8 mouse cellular contexts compared by ENCODE assay signal in genomic region chr14:7315093-7315492, GRCm38 (mm10). TPM values are rescaled to one million over a fixed set of nuclear protein-coding genes. Genes with fewer than 3 reads are reported as not detected.
A peak's percentile ranks its signal among the peaks of the same experiment; 100 is the strongest.
DNase-seq lines count a peak whose midpoint lies in the region; ATAC-seq lines count a peak whose summit lies in the region.
"Not testable (repeated sequence)": the region's sequence is repeated elsewhere in the genome, so short reads cannot be mapped to it uniquely, and the experiment has no call there.

No protein-coding gene starts in this region.

- H3K9ac ChIP-seq in hindbrain, embryonic 16.5 days (ENCODE audit: low read depth, low read length) = peak overlapping the region; percentile 70

- H3K4me3 ChIP-seq in hindbrain, embryonic 16.5 days (ENCODE audit: low read length) = peak overlapping the region; percentile 46

- H3K4me1 ChIP-seq in hindbrain, embryonic 16.5 days (ENCODE audit: control insufficient read depth, insufficient read depth, low read depth, low read length) = not testable (repeated sequence)

- ATAC-seq in hindbrain, embryonic 16.5 days = 0 out of 2 replicates have a peak, but pooled peaks have one; percentile 34

- not testable (repeated sequence) for H3K9me3 ChIP-seq in hindbrain, embryonic 16.5 days (ENCODE audit: control insufficient read depth, low read length)

- H3K4me2 ChIP-seq in hindbrain, embryonic 16.5 days (ENCODE audit: low read length) = peak overlapping the region; percentile 54

- H3K27me3 ChIP-seq in hindbrain, embryonic 16.5 days (replicated peaks; ENCODE audit: control insufficient read depth, insufficient read depth, low read length) = not testable (repeated sequence)

- H3K36me3 ChIP-seq in hindbrain, embryonic 16.5 days (ENCODE audit: control insufficient read depth, insufficient read depth, low read length) = not testable (repeated sequence)

- peak; percentile 31 for DNase-seq in R1 (ENCODE audit: low read depth, low spot score)
- peak; percentile 26 for DNase-seq in embryo, embryonic 11.5 days (ENCODE audit: low read depth, low spot score)
- peak; percentile 4 for DNase-seq in gastrocnemius, postnatal 25 days
- peak; percentile 0 to 3 for DNase-seq in left cerebral cortex, adult 8-10 months (ENCODE audit: low spot score in 2 of 2)
- DNase-seq in lung, postnatal 4 days = peak; percentile 3 to 11
- DNase-seq in right cerebral cortex, postnatal 14 days = peak; percentile 11
- DNase-seq in urinary bladder, adult 18-20 months (ENCODE audit: low spot score in 2 of 2) = peak; percentile 0 to 23

- 0% methylated on average over 12 of the region's 19 CpGs for WGBS in hindbrain, embryonic 16.5 days

- H3K27ac ChIP-seq in hindbrain, embryonic 16.5 days (ENCODE audit: low read depth, low read length) = peak overlapping the region; percentile 69

RNA-seq across cellular contexts. Expression of gene Gm3739, which starts 0.2 kb away (rescaled TPM):
- not detected for total RNA-seq in gastrocnemius, postnatal 25 days (2021)
- polyA plus RNA-seq in hindbrain, embryonic 16.5 days (2015; fragmentation: Nextera tagmentation; extraction: Ambion mirVana) = 6.6 and 7.6 TPM in 2 replicates
- under 1 TPM; 0.66 to 0.98 (median 0.78) TPM for total RNA-seq in left cerebral cortex, adult 8-10 months (2022)

RNA-seq across cellular contexts. Expression of gene Gm5797, which starts 17.1 kb away (rescaled TPM):
- not detected for total RNA-seq in gastrocnemius, postnatal 25 days (2021)
- not detected in 2 replicates for polyA plus RNA-seq in hindbrain, embryonic 16.5 days (2015; fragmentation: Nextera tagmentation; extraction: Ambion mirVana)
- not detected for total RNA-seq in left cerebral cortex, adult 8-10 months (2022)

RNA-seq across cellular contexts. Expression of gene Gm8374, which starts 49.8 kb away (rescaled TPM):
- total RNA-seq in gastrocnemius, postnatal 25 days (2021) = not detected
- not detected in 2 replicates for polyA plus RNA-seq in hindbrain, embryonic 16.5 days (2015; fragmentation: Nextera tagmentation; extraction: Ambion mirVana)
- total RNA-seq in left cerebral cortex, adult 8-10 months (2022) = not detected

RNA-seq across cellular contexts. Expression of gene Gm3727, which starts 50.6 kb away (rescaled TPM):
- total RNA-seq in gastrocnemius, postnatal 25 days (2021) = not detected
- not detected in 2 replicates for polyA plus RNA-seq in hindbrain, embryonic 16.5 days (2015; fragmentation: Nextera tagmentation; extraction: Ambion mirVana)
- total RNA-seq in left cerebral cortex, adult 8-10 months (2022) = not detected

Comparison
In these comparisons a context has a peak if more than half of its experiments do, and no peak if none do; other contexts are left out.
1. Peak in every context shown above with its lines: DNase-seq, ATAC-seq, H3K4me3 ChIP-seq and H3K27ac ChIP-seq.